Mouse (Mus musculus) embryonic facial prominence, embryonic 10.5 days (tissue): Measurements from ENCODE around the gene Cpa5. TPM values are rescaled to one million over a fixed set of nuclear protein-coding genes. Genes with fewer than 3 reads are reported as not detected.

Experiments
- DNase-seq: peaks from one replicate; pipeline ENCODE4 v3.0.0-alpha.2; 2017; ENCODE audit warnings: low spot score
- H3K27ac ChIP-seq: fragments of 300-500 bp; sonication (generic); replicated peaks from 2 replicates; pipeline ENCODE4 v1.5.1; 2016; ENCODE audit warnings: mild to moderate bottlenecking
- H3K27me3 ChIP-seq: fragments of 300-500 bp; sonication (generic); replicated peaks from 2 replicates; pipeline ENCODE4 v1.6.1; 2016; ENCODE audit warnings: low read depth, mild to moderate bottlenecking; ENCODE audit not compliant: poor library complexity, severe bottlenecking
- H3K36me3 ChIP-seq: fragments of 300-500 bp; sonication (generic); replicated peaks from 2 replicates; pipeline ENCODE4 v1.6.1; 2016; ENCODE audit warnings: mild to moderate bottlenecking, moderate library complexity
- H3K4me1 ChIP-seq: fragments of 300-500 bp; sonication (generic); 2 replicates; pipeline ENCODE4 v1.6.1; 2016
- H3K4me3 ChIP-seq: fragments of 300-500 bp; sonication (generic); 2 replicates; pipeline ENCODE4 v1.5.1; 2016; ENCODE audit warnings: mild to moderate bottlenecking, moderate library complexity
- H3K9me3 ChIP-seq: fragments of 300-500 bp; sonication (generic); 2 replicates; pipeline ENCODE4 v1.6.1; 2016; ENCODE audit warnings: mild to moderate bottlenecking
- WGBS: fragments of 180-500 bp; shearing (Covaris S2); methylation state at CpG from one replicate; pipeline ENCODE4 v1.1.7; 2016; 5-methylcytosine and 5-hydroxymethylcytosine counted together
- polyA plus RNA-seq: library from polyadenylated mRNA; unstranded; fragments of >200 nt; fragmentation: Nextera tagmentation; extraction: Ambion mirVana; gene quantifications from 2 replicates; pipeline ENCODE4 v1.2.1, GENCODE M21; 2016

Cpa5 gene
- polyA plus RNA-seq, 1 experiment from 2014 or later = 0.41 TPM

DNA sequence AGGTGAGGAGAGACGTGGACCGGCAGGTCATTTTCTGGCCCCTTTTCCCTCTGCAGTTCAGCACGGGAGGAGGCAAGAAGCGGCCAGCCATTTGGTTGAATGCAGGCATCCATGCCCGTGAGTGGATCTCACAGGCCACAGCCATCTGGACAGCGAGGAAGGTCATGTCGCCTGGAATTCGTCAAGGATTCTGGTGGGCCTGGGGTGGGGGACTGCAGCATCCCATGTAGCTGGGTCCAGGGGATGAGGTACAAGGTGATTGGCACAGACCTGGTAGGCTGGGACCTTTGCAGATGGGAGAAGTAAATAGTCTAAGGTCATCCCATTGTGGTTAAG lies 30.0 kb upstream of the Cpa5 start:
- Histone ChIP-seq H3K9me3 (no peaks in the 10 kb centered on the region), H3K27me3 (no peaks in the 10 kb centered on the region), H3K4me3 (no peak overlapping the region), H3K36me3 (no peaks in the 10 kb centered on the region), H3K4me1 (peaks cover 35% of the 10 kb centered on the region), H3K27ac (peak overlapping the region; percentile 81)
- DNase-seq = peak; percentile 37
- 53% methylated on average over 8 of the region's 8 CpGs for WGBS

DNA sequence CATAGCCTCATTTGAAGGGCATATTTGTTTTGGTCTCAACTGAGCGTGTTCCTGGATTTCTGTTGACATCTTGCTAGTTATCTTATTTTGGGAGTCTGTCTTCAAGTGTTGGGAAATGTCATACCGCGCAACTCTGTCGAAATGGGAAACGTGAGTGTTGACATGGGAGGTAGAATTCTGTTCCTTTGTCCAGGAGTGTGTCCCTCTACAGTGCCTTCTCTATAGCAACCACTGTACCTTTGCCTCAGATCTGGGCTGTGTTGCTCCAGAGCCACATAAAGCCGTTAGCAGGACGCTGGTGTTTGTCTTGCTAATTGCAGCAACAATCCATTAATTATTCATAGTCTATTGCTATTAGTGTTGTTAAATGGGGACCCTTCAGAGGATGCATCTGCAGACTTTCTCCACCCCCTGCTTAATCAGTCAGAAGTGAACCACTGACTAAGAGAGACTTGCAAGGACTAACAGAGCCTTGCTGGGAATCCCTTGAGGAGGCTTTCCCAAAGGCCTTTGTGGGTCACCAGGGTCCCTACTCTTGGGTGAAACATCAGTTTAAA lies 23.8 kb upstream of the Cpa5 start:
- no peak overlapping the region; the same call in 1 of the 2 replicates for H3K27ac ChIP-seq
- H3K4me3 ChIP-seq = no peak overlapping the region
- no peaks in the 10 kb centered on the region for H3K36me3 ChIP-seq
- H3K27me3 ChIP-seq = no peaks in the 10 kb centered on the region
- 84% methylated on average over 7 of the region's 7 CpGs for WGBS
- no peak for DNase-seq
- H3K4me1 ChIP-seq = peaks cover 17% of the 10 kb centered on the region
- H3K9me3 ChIP-seq = no peaks in the 10 kb centered on the region

DNA sequence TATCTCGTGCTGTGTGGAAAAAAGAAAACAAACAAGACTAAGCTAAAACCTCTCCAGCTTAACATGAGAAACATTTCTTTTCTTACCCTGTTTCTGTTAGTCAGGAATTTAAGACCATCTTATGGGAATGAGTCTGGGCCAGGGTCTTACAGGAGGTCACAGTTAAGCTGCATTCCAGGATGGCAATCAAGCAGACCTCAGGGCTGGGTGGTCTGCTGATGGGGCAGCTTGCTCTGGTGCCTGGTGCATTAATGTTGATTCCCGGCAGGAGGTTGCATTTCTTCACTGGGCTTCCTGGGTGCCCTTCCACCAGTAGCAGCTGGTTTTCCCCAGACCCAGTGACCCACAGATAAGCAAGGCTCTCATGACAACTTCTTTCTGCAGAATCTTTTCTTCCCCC lies 21.0 kb upstream of the Cpa5 start:
- DNase-seq = no peak

DNA sequence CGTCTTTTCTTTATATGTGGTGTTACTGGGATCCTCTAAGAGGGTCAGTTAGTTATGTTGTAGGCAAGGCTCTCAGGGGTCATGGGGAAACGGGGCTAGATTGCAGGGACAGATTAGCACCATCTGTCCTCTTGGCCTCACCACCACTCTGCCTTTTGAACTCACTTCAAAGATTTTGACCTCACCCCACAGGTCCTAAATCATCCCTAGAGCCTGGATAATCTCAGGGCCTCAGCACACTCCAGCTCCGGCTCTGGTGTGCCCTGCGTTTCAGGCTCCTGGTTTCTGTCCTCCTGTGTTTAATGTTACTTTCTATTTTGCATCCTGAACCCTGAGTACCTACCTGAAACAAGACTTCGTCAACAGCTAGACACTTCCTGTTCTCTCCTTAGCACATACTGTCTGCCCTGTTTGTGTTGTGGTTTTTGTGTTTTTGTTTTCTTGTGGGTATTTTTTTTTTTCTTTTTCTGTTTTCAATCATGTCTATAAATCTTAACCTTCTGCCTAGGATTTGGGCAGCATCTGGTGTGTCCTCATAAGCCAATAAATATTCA lies 18.9 kb upstream of the Cpa5 start:
- no peaks in the 10 kb centered on the region for H3K36me3 ChIP-seq
- no peaks in the 10 kb centered on the region for H3K27me3 ChIP-seq
- no peak overlapping the region for H3K4me3 ChIP-seq
- peak overlapping the region; percentile 36; the same call in 1 of the 2 replicates for H3K27ac ChIP-seq
- DNase-seq = no peak
- H3K9me3 ChIP-seq = no peaks in the 10 kb centered on the region
- peaks cover 22% of the 10 kb centered on the region for H3K4me1 ChIP-seq
- 53% methylated on average over 5 of the region's 5 CpGs for WGBS

More for the DNA sequence above, 21.0 kb upstream of the Cpa5 start:
- Histone ChIP-seq H3K36me3 (no peaks in the 10 kb centered on the region), H3K4me3 (no peak overlapping the region), H3K27me3 (no peaks in the 10 kb centered on the region), H3K4me1 (peaks cover 22% of the 10 kb centered on the region), H3K9me3 (no peaks in the 10 kb centered on the region), H3K27ac (peak overlapping the region; percentile 64)
- WGBS = 42% methylated on average over 2 of the region's 2 CpGs

DNA sequence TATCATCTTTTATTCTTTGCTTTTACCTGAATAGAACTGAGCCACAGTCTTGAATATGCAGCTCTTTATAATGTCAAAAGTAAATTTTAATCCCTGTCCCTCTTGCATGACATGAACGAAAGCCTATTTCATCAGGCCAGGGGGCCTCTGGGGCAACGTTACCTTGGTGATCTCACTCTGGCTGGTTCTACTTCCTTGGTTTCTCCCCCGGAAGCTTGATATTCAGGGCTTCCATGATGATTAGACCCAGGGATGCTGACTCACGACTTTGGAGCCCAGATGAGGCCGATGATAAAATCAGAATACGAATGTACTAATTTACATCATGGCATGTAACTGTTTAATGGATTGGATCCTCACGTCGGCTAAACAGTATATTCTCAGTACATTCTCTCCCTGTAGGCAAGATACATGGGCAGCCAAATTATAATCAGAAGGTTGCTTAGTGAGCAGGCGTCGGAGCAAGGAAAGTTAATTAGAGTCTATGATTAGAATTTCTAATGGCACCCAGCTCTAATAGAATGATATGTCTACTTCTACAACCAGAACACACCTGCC lies 18.3 kb upstream of the Cpa5 start:
- 85% methylated on average over 10 of the region's 10 CpGs for WGBS
- no peak overlapping the region for H3K4me3 ChIP-seq
- peaks cover 26% of the 10 kb centered on the region for H3K4me1 ChIP-seq
- no peaks in the 10 kb centered on the region for H3K9me3 ChIP-seq
- H3K27ac ChIP-seq = 0 out of 2 replicates have a peak overlapping the region, but pooled peaks have one; percentile 30
- H3K27me3 ChIP-seq = no peaks in the 10 kb centered on the region
- no peaks in the 10 kb centered on the region for H3K36me3 ChIP-seq
- DNase-seq = no peak

DNA sequence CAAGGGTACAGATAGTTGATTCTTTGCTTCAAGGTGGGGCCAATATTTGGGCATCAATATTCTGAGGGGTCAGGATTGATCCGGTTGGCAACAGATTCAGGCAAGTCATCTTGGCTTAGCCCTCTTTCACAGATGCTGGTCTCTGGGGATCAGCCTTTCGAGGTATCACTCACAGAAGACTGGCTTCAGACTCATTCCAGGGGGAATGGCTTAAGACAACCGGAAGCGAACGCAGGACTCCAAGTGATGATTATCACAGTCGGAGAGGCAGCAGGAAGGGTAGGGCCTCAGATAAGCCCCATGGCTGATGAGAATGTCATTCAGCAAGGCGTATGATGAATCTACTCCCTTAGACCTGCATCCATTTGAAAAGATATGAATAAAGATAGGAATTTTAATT lies 16.4 kb upstream of the Cpa5 start:
- Histone ChIP-seq H3K4me3 (no peak overlapping the region), H3K36me3 (no peaks in the 10 kb centered on the region), H3K4me1 (peaks cover 35% of the 10 kb centered on the region), H3K27ac (no peak overlapping the region), H3K9me3 (no peaks in the 10 kb centered on the region), H3K27me3 (no peaks in the 10 kb centered on the region)
- WGBS = 81% methylated on average over 7 of the region's 7 CpGs
- DNase-seq = no peak

DNA sequence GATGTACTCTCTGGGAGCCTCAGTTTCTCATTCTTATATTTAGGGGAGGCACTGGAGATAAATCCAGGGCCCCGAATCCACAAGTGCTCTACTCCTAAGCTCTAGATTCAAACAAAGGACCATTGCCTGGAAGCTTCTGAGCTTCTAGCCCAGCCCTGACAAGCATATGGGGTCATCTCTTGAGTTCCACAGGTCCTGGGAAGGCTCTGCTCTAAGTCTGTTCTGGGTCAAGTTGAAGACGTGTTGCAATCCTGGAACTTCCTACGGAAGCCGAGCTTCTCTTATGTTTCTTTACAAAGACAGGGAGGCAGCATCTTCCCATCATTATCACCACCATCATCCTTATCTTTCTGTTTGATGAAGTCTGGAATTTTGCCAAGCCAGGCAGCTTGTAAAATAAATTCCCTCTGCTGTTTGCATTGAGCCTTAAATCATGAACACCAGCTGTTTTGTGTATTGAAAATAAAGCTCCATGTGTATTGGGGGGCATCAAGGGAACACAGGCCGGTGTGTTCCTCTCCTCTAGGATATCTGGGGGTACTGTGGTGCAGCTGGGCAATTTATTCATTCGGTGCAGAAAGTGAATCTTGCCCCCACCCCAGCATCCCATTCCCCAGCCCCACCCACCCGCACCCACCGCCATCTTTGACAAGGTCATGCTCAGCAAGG lies 14.4 kb upstream of the Cpa5 start:
- Histone ChIP-seq H3K4me1 (peaks cover 38% of the 10 kb centered on the region), H3K9me3 (no peaks in the 10 kb centered on the region), H3K27ac (peak overlapping the region; percentile 40), H3K27me3 (no peaks in the 10 kb centered on the region), H3K36me3 (no peaks in the 10 kb centered on the region), H3K4me3 (no peak overlapping the region)
- 94% methylated on average over 8 of the region's 8 CpGs for WGBS
- DNase-seq = no peak

DNA sequence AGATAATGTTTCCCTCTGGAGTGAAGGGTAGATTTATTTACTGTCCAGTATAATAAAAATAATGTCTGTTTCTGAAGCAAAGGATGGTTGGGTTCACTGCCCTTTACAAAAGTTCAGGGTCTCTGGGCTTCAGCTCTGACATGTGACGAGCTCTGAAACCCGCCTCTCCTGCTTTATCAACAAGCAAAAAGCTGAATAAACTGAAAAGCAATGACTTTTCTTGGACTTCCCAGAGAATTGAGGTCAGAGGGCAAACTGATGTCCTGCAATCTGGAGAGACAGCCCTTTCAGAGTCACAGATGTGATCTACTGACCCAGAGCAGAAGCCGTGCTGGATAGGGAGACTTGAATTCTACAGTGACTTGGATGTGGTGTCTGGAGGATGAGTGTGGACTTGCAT lies 10.8 kb upstream of the Cpa5 start:
- 34% methylated on average over 3 of the region's 3 CpGs for WGBS
- DNase-seq = no peak
- peak overlapping the region; percentile 42; the same call in 1 of the 2 replicates for H3K27ac ChIP-seq

DNA sequence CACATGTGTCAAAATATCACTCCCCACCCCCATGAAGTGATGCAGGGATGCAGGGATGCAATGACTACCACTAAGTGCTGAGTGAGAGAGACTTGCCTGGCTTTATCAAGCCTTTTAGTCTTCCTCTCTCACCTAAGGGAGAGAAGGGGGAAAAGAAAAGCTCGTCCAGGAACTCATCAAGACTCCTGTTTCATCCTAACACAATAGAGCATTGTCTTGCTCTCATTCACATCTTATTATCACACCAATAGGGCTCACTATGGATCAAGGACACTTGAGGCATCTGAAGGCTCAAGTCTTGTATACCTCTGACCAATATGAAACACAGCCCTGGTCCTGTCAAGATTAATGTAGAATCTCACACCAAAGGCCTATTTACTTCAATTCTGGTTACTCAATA lies 9.8 kb upstream of the Cpa5 start:
- no peak overlapping the region for H3K27ac ChIP-seq
- no peaks in the 10 kb centered on the region for H3K9me3 ChIP-seq
- H3K36me3 ChIP-seq = no peaks in the 10 kb centered on the region
- 63% methylated on average over 1 of the region's 1 CpGs for WGBS
- peaks cover 42% of the 10 kb centered on the region for H3K4me1 ChIP-seq
- no peaks in the 10 kb centered on the region for H3K27me3 ChIP-seq
- no peak for DNase-seq
- no peak overlapping the region for H3K4me3 ChIP-seq

More for the DNA sequence above, 10.8 kb upstream of the Cpa5 start:
- Histone ChIP-seq H3K36me3 (no peaks in the 10 kb centered on the region), H3K4me3 (no peak overlapping the region), H3K27me3 (no peaks in the 10 kb centered on the region), H3K4me1 (peaks cover 35% of the 10 kb centered on the region), H3K9me3 (no peaks in the 10 kb centered on the region)

DNA sequence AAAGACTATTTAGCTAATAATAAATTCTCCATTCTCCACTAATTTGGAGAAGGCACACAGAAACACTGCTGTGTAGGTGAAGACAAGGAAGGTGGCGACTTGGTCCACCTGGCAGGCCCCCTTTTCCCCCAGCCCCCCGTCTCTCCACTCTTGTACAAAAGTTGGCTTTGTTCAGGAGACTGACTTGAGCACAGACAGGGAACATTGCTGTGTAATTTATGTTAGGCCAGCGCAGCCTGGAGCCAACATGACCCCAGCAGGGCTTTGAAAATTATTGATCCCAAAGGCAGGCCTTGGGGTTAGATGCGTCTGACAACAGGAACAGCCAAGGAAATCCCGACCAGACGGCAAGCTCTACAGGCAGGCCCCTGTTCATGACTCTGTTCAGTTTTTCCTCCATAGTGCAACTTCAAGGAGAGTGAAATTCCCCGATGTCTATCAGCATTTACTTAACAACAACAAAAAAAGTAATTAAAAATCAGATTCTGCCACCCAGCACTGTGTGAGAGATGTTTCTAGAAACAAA lies 6.4 kb upstream of the Cpa5 start:
- H3K27ac ChIP-seq = peak overlapping the region; percentile 48; the same call in 1 of the 2 replicates
- peaks cover 37% of the 10 kb centered on the region for H3K4me1 ChIP-seq
- H3K4me3 ChIP-seq = no peak overlapping the region
- no peaks in the 10 kb centered on the region for H3K27me3 ChIP-seq
- H3K36me3 ChIP-seq = no peaks in the 10 kb centered on the region
- H3K9me3 ChIP-seq = no peaks in the 10 kb centered on the region
- DNase-seq = no peak
- WGBS = 58% methylated on average over 7 of the region's 7 CpGs

DNA sequence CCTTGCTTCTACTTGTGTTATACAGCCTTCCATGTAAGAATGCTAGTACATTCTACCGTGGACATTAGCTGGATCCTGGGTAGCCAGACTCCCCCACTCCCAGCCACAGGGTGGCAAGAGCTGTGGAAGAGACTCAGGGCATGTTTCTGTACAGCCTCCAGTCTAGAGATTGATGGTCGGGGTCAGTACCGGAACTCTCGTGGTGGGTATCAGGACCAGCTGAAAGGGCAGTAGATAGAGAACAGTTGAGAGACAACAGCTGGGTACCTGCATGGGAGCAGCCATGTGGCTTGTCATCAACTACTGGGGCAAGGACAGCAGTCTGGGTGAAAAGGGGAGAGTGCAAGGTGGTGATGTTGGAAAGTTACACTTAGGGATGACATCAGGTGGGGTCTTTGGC lies 5.7 kb upstream of the Cpa5 start:
- Histone ChIP-seq H3K9me3 (no peaks in the 10 kb centered on the region), H3K4me1 (peaks cover 30% of the 10 kb centered on the region), H3K4me3 (no peak overlapping the region), H3K27me3 (no peaks in the 10 kb centered on the region), H3K36me3 (no peaks in the 10 kb centered on the region), H3K27ac (peak overlapping the region; percentile 76)
- WGBS = 91% methylated on average over 4 of the region's 4 CpGs
- DNase-seq = no peak

DNA sequence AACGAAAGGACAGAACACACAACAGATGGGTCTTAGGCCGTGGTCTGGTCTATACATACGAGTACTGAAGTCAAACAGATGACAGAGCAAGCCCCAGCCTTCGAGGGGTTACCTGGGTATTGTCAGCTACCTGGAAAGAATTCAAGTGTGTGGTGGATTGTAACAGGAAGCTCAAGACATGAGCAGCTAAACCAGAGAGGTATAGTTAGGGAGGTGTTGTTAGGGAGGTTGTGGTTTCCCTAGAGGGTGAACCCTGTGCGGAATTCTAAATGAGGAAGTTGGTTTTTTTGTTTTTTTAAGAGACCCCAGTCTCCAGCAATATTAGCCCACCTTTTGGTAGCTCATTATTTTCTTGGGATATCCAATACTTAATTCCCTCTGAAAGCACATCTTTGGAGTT lies 5.1 kb upstream of the Cpa5 start:
- WGBS = 83% methylated on average over 5 of the region's 5 CpGs
- Histone ChIP-seq H3K9me3 (no peaks in the 10 kb centered on the region), H3K4me1 (peaks cover 28% of the 10 kb centered on the region), H3K27ac (peak overlapping the region; percentile 76), H3K27me3 (no peaks in the 10 kb centered on the region), H3K4me3 (no peak overlapping the region), H3K36me3 (no peaks in the 10 kb centered on the region)
- DNase-seq = no peak

DNA sequence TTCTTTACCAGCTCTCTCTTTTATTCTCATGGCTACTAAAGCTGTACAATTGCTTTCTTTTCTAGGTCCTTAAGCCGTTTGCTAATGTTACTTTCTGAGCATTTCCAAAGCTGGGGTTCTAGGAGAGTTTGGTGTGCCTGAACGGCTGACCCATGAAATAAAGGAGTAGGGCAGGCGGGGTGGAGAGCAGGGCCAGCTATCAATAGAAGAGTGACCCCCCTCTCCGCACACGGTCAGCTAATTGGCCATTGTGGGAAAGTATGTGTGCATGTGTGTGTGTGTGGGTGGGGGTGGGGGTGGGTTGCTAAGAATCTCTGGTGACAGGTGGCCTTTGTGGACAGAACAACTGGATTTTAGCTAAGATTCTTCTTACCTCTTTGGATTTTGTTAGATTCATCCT lies 402 bp downstream of the Cpa5 start:
- H3K27me3 ChIP-seq = no peaks in the 10 kb centered on the region
- 55% methylated on average over 5 of the region's 5 CpGs for WGBS
- peaks cover 62% of the 10 kb centered on the region for H3K4me1 ChIP-seq
- H3K27ac ChIP-seq = peak overlapping the region; percentile 84
- H3K9me3 ChIP-seq = no peaks in the 10 kb centered on the region
- no peak overlapping the region for H3K4me3 ChIP-seq
- no peak for DNase-seq
- H3K36me3 ChIP-seq = no peaks in the 10 kb centered on the region
